Mouse (Mus musculus): ENCODE measurements around the gene Dap.
A peak's percentile ranks its signal among the peaks of the same experiment; 100 is the strongest.

Gene Dap

DNA sequence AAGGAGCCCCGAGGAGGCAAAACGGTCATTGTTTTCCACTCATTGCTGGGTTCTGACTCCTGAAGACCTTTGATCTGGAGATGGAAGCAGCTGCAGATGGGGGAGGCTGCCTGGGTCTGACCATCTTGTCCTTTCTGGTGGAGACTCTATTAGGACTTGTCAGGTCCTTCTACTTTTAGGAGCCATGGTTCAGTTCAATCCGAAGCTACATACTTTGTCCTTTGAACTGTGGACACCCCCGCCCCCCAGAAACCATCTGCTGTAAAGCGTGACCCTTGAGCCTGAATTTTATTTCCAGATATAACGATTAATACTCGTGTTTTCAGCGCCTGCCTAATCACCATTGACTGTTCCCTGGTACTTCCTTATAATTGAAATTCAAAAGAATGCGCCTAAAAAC lies 38.2 kb downstream of the Dap start:
- DNase-seq (ENCODE audit: low read depth, low spot score), result no peak

GRCm38 (mm10) chr15:31264827-31265226 lies 40.7 kb downstream of the Dap start:
- peak; percentile 47 for DNase-seq (ENCODE audit: low read depth, low spot score)

DNA sequence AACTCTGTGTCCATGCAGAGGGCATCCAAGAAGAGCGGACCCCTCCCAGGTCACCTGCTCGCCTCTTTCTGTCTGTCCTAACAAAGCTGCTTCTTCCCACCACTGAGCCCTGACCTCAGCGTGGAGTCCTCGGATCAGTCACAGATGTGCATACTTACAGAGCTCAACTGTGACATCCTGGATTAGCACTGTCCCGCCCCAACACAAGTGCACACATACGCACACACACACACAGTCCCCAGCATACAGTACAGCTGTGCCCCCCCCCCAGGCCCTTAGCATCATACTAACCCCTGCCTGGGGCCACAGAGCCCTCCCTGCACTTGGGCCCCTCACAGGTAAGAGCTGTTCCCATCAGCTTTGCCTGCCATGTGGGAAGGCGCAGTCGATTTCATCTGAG lies 41.3 kb downstream of the Dap start:
- DNase-seq (ENCODE audit: low read depth, low spot score), result no peak

DNA sequence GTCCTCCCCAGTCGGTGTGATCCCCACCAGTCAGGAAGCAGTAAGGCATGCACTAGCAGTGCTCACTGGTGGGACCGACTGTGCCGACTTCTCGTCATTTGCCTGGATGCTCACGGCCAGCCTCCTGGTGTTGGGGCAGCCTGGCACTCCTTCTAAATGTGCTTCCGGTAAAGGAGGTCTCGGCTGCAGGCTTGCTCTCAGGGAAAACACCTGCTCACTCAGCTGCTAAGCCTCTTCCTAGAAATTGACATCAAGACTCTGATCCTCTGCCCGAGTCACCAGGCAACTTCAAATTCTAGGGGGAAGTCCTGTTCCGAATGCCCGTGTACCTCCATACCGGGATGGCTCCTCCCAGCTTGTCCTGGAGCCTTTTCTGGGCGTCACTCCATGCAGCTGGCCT lies 41.7 kb downstream of the Dap start:
- DNase-seq (ENCODE audit: low read depth, low spot score), result no peak

- DNase-seq (ENCODE audit: low read depth, low spot score), result no peak
Observed at GRCm38 (mm10) chr15:31268148-31268547, 44.0 kb downstream of the Dap start.

GRCm38 (mm10) chr15:31269558-31269957 lies 45.4 kb downstream of the Dap start:
- no peak for DNase-seq (ENCODE audit: low read depth, low spot score)

GRCm38 (mm10) chr15:31272695-31273094 lies 48.6 kb downstream of the Dap start:
- no peak for DNase-seq (ENCODE audit: low read depth, low spot score)

DNA sequence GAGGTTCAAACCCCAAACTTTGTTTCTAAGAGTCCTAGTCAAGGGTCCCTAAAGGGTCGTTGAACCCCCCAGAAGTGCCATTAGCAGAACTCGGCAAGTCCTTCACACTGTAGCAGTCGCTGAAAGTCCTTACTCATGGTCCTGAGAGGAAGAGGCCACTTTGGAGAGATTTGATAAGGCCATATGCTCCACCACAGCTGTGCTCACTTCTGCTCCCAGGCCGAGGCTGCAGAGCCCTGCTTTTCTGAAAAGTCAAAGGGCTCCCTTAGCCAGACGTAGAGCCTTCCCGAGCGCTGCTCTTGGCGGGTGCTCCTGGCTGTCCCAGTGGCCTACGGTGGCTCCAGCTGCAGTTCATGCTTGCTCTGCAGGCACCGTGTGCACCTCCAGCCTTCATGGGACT lies 49.4 kb downstream of the Dap start:
- no peak for DNase-seq (ENCODE audit: low read depth, low spot score)

GRCm38 (mm10) chr15:31278090-31278489 lies 54.0 kb downstream of the Dap start:
- no peak for DNase-seq (ENCODE audit: low read depth, low spot score)

DNA sequence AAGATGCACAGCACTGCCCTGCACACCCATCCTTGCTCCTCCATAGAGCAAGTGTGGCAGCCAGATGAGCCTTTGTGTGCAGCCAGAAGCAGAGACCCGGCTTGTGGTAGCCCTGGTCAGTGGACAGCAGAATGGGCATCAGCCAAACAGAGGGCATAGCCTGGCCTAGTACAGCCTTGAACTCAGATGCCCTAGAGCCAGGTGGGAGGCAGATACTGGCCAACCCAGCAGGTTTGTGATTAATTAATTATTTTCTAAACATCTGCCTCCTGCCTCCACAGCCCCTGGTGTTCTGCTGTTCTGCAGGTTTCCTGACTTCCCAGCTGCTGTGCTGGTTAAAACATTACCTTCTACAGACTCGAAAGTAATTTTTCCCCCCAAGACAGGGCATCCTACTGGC lies 55.0 kb downstream of the Dap start:
- DNase-seq (ENCODE audit: low read depth, low spot score), result no peak

DNA sequence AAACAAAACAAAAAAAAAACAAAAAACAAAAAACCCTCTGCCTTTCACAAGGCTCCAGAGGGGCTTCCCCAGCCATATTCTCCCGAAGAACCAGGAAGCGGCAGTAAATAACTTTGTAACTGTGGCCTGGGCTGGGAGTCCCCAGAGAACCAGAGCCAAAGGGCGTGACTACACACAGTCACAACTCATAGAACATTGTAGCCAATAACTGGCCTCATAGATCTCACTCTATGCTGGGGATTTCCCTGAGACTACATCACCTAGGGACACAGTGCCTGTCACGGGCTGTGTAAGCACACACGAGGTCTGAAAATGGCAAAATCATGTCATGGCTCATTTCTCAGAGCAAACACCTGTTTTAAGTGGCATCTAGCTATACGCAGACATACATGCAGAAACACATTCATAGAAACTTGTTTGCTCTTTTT lies 55.5 kb downstream of the Dap start:
- DNase-seq (ENCODE audit: low read depth, low spot score), result peak; percentile 22

- DNase-seq (ENCODE audit: low read depth, low spot score), result no peak
Observed at GRCm38 (mm10) chr15:31280059-31280458, 55.9 kb downstream of the Dap start.

DNA sequence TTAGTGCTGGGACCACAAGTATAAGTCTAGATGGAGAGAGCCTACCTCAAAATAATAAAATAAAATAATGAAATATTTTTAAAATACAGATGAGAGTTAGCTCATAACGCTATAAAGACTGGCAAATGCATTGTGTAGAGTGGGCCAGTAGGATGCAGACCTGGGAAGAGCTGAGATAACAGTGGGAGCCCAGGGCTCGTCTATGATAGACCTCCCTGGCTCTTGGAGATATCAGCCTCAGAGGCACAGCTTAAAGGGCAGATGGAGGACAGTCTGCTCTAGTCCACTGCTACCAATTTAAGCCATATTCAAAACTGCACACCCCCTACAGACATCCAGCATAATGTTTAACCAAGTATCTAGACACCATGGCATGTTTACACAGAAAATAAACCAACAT lies 56.6 kb downstream of the Dap start:
- DNase-seq (ENCODE audit: low read depth, low spot score), result no peak

DNA sequence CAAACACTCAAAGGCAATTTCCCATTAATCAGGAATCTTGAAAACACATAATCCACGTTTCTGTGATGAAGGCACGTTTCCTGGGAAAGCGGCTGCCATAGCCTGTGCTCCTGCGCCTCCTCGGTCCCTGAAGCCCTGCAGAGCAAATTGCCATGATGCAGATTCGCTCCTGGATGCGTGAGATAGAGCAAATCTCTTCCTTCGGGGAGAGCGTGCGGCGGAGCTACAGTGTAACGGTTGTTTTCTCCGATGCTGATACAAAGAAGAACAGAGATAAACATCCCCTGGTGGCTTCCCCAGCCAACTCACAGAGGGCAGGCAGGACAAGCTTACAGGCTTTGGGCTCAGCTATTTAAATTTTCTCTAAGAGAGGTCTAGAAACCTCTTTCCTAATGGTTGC lies 57.7 kb downstream of the Dap start:
- DNase-seq (ENCODE audit: low read depth, low spot score), result no peak

- DNase-seq (ENCODE audit: low read depth, low spot score), result no peak
Observed at GRCm38 (mm10) chr15:31282353-31282752, 58.2 kb downstream of the Dap start.

- DNase-seq (ENCODE audit: low read depth, low spot score), result no peak
Observed at GRCm38 (mm10) chr15:31284142-31284541, 60.0 kb downstream of the Dap start.

DNA sequence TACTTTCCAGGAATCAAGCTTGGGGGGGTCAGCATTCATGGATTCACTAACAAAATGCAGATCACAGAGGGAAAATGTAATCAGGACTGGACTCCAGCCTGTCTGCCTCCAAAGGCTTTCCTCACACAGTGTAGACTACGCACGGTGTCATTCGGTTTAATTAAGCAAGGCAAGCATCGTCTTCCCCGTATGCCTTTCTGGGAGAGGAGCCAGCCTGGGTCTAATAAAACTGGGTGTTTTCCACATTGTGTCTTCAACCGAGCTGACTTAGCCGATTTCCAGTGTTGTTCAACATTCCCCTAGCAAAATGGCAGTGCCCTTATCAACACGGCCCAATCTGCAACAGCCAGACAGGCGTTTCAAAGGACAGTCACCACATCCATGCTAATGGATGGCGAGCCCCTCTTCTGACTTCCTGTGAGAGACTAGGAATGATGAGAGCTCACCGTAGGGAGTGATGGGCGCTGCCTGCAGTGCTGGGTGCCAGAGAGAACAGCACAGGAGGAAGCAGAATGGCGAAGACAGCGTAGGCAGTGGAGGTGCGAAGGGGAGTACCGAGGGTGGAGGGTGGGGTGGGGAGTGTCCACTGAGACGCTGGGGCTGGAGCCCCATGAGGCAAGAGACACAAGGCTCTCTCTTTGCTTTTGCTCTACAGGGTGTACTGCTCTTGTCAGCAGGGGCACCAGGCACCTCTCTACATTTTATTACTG lies 61.0 kb downstream of the Dap start:
- DNase-seq (ENCODE audit: low read depth, low spot score), result no peak

DNA sequence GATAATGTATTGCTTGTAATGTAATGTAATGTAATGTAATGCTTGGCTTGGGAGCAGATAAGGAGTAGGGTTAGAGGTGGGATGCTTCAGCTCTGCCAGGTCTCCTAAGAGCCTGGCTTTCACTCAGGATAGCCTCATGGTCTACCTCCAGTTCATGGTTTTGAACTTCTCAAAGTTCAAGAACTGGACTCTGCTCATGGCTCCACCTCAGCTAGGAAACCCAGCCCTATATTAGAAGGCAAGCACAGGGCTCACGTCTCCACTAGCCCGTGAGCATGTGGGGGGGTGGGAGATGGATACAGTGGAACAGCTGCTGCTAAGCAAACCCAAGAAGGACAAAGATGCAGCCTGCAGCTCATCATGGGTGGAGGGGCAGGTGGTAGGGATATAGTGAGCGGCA lies 61.6 kb downstream of the Dap start:
- DNase-seq (ENCODE audit: low read depth, low spot score), result no peak

- DNase-seq (ENCODE audit: low read depth, low spot score), result no peak
Observed at GRCm38 (mm10) chr15:31292627-31293026, 68.5 kb downstream of the Dap start.

- no peak for DNase-seq (ENCODE audit: low read depth, low spot score)
Observed at GRCm38 (mm10) chr15:31294311-31294710, 70.2 kb downstream of the Dap start.

DNA sequence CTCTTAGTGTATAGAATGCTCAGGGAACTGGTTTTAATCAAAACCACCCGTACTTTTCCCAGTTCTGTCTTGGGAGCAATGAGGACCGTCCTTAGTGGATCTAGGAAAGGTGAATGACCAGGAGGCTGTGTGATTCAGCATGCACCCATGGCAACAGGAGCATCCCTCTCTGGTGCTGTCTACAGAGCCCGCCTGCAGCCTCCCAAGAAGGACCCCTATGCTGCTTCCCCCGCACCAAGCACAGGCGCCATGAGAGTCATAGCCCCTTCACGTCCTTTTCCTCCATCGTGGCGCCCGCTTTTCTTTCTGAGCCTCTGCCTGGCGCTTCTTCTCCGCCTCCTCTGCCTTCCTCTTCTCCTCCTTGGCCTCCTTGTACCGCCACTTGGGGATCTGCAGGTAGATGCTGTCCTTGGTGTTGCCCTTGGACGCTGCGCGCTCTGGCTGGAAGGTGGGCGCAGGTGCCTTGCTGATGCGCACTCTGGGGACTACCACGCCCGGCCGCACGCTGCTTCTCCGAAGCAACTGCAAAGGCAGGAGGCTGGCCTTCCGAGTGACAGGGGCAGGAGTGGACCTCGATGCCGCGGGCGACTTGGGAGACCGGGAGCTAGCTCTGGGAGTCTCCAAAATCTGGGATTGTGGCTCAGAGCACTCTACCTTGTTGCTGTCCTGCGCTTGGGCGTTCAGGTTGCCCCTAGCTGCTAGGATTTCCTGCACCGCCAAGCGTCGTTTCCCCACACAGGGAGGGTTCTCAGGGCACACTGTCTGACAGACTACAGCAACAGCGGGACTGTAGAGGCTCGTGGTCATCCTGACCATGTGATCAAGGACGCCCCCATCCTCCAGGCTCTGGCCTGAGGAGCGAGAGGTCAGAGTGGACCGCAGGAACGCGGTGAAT lies 73.0 kb downstream of the Dap start:
- DNase-seq (ENCODE audit: low read depth, low spot score), result no peak

DNA sequence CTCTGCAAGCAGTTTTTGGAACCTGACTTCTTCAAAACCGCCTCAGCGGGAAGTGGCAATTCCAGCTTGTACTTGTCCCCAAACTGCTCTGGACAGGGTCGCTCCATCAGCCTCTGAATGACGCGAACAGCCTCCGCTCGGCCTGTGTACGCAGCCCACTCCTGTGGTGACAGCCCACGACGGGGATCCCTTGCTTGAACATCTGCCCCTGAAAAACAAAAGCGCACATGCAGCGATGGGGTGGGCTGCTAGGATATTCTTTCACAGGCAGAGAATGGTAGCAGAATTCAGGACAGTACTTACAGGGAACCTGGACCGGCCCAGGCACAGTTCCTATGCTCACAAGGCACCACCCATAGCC lies 73.6 kb downstream of the Dap start:
- no peak for DNase-seq (ENCODE audit: low read depth, low spot score)

- DNase-seq (ENCODE audit: low read depth, low spot score), result no peak
Observed at GRCm38 (mm10) chr15:31299258-31299917, 75.3 kb downstream of the Dap start.
